Mouse (Mus musculus) T-helper 17 cell (primary cell): Measurements from ENCODE around the gene Cldn7.

Experiments used
- in situ Hi-C, 2 experiments: fragments of 300-600 bp; cut with MboI, MseI; formaldehyde crosslinking; loops; 1 replicate in 1 of 2; 2 replicates in 1 of 2; pipeline ENCODE4 v1.15.1; 2025; ENCODE audit warnings: high pct_unique_total_duplicates in 2 of 2

The Cldn7 gene

GRCm38 (mm10) chr11:70010548-70010947, 46.0 kb downstream of the Cldn7 start:
- in situ Hi-C loops, result loop anchor here in 1 of 2 experiments (10.0 kb wide), 1 partner anchor 906 kb away; no protein-coding TSS in a partner anchor

GRCm38 (mm10) chr11:70010961-70011360, 46.4 kb downstream of the Cldn7 start:
- in situ Hi-C loops, result loop anchor here in 1 of 2 experiments (10.0 kb wide), 1 partner anchor 906 kb away; no protein-coding TSS in a partner anchor

GRCm38 (mm10) chr11:70012931-70013330, 48.4 kb downstream of the Cldn7 start:
- in situ Hi-C loops, result loop anchor here in 1 of 2 experiments (10.0 kb wide), 1 partner anchor 908 kb away; no protein-coding TSS in a partner anchor

GRCm38 (mm10) chr11:70013408-70013807, 48.8 kb downstream of the Cldn7 start:
- in situ Hi-C loops, result loop anchor here in 1 of 2 experiments (10.0 kb wide), 1 partner anchor 909 kb away; no protein-coding TSS in a partner anchor

GRCm38 (mm10) chr11:70014051-70014450, 49.5 kb downstream of the Cldn7 start:
- in situ Hi-C loops, result loop anchor here in 1 of 2 experiments (10.0 kb wide), 1 partner anchor 909 kb away; no protein-coding TSS in a partner anchor

DNA sequence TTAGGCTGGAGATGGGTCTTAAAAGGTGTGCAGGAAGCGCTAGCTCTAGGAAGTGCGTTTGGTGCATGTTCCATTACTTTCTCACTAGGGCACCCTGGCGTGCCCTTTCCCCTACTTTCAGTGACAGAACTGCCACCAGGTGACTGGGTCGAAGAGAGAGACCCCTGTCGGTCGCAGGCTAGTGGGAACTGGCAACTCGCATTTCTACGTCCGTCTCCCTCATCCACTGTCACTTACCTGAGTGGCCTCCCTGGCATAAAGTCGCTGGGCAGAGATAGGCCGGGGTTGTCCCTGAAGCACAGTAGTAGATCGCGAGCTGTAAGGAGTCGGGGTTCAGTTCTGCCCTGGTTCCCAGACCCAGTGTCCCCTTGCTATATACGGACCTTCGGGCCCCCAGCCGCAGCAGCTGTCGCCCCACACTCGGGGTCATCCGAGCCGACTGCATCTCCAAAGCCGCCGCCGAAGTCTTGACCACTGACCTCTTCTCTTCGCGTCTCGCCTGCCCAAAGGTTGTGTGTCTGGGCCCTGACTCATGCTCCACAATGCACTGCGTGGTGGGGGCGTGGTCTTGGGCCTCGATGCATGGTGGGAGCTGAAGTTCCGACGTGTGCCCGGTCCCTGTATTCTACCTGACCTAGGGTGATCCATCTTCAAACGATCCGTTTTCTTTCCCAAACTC, 50.4 kb downstream of the Cldn7 start, which contains the start of gene Acadvl:
TSS of gene Acadvl (minus strand) at position 532 of the 679 bp plus-strand sequence.
- in situ Hi-C loops, result loop anchor here in 1 of 2 experiments (10.0 kb wide), 1 partner anchor 910 kb away; no protein-coding TSS in a partner anchor

DNA sequence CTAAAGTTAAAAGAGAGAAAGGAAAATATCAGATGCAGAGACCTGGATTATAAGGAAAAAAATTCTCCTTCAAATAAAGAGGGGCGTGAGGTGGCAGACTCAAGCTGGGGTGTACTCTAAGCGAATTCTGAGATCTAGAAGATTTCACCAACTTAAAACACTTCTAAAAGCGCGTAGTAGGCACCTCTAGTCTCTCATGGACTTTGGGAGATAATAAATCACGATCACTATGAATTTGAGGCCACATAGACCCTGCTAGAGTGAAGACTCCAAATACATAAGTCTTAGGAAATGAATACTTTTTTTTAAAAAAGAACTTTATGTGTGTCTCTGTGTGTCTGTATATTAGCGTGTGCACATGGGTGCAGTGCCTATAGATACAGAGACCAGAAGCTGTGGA, 51.1 kb downstream of the Cldn7 start:
- in situ Hi-C loops, result loop anchor here in 1 of 2 experiments (10.0 kb wide), 1 partner anchor 911 kb away; no protein-coding TSS in a partner anchor

GRCm38 (mm10) chr11:70016177-70016576, 51.6 kb downstream of the Cldn7 start:
- in situ Hi-C loops, result loop anchor here in 1 of 2 experiments (10.0 kb wide), 1 partner anchor 911 kb away; no protein-coding TSS in a partner anchor

- in situ Hi-C loops, result loop anchor here in 1 of 2 experiments (10.0 kb wide), 1 partner anchor 912 kb away; no protein-coding TSS in a partner anchor
Measured at GRCm38 (mm10) chr11:70016669-70017068, 52.1 kb downstream of the Cldn7 start, which contains the start of gene Dlg4. Dlg4 (plus strand) TSS chr11:70016942.

DNA sequence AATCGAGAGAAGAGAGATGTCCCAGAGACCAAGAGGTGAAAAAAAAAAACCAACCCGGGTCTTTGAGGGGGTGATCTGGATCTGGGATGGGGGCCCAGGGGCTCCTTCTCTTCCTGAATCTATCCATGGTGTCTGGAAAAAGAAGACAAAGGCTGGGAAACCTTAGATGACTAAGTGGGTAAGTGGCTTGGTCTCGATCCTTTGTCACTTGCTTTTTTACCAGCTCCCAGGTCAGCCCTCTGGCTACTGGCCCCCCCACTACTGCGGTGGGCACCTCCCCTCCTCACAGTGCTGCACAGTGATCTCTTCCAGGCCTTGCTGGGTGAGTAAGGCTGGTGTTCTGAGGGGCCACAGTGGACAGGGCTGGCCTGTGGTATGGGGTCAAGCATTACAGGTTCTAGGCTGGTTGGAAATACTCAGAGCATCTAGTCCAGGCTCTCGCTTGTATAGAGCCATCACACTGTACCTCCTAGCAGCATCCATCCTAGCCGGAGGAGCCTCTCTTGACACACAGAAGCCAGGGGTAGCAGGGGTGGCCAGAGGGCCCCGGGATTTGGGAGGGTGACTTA, 52.7 kb downstream of the Cldn7 start:
- in situ Hi-C loops, result loop anchor here in 1 of 2 experiments (10.0 kb wide), 1 partner anchor 912 kb away; no protein-coding TSS in a partner anchor
